Comparison of ENCODE assay signal across 7 mouse cellular contexts in the genomic region with DNA sequence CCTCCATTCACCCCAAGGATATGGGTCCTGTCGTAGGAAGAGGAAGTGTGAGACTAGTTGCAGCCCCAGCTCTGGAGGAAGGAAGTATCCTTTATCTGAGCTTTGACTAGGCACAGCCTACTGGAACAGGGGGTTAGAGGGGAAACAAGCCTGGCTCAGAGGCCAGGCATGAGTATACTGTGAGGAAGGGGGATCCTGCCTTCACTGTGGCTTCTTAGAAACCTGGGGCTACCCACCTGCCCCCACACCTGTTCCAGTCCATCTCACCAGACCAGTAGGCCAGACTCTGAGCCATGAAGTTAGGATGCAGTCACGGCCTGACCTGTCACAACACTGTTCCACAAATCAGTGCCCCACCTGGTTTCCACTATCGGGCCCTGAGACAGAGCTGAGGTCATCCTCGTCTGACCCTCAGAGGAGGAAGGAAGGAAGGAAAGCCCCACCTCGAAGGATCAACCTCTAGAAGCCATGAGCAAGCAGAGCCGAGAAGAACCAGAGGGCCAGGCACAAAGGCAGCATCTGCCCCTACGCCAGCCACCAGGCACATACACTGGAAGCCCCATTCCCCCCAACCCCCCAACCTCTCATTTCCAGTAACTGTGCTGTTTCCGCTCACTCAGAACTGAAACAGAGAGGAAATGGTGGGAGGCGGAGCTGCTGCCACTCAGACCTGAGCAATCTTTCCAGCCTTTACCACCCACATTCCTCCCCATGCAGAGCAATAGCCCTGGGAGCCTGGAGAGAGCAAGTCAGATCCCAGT. TPM values are rescaled to one million over a fixed set of nuclear protein-coding genes. Genes with fewer than 3 reads are reported as not detected.
DNase-seq lines count a peak whose midpoint lies in the region; ATAC-seq lines count a peak whose summit lies in the region.

No protein-coding gene starts in this region.

- no peaks in the 10 kb centered on the region for H3K36me3 ChIP-seq in midbrain, embryonic 15.5 days (replicated peaks)

- H3K4me3 ChIP-seq in midbrain, embryonic 15.5 days: no peak overlapping the region

- no peaks in the 10 kb centered on the region for H3K9me3 ChIP-seq in midbrain, embryonic 15.5 days

- H3K27ac ChIP-seq in midbrain, embryonic 15.5 days: peak overlapping the region; percentile 46

- no peak overlapping the region for H3K9ac ChIP-seq in midbrain, embryonic 15.5 days

- 0 out of 2 replicates have a peak overlapping the region, but pooled peaks have one; percentile 19 for H3K4me2 ChIP-seq in midbrain, embryonic 15.5 days

- H3K4me1 ChIP-seq in midbrain, embryonic 15.5 days: peaks cover 86% of the 10 kb centered on the region

- ATAC-seq in CD4-positive, CD25-positive, alpha-beta regulatory T cell, adult 4 months: peak; percentile 75
- ATAC-seq in granulocyte monocyte progenitor cell, adult 5-6 weeks (replicated peaks; ENCODE audit: poor library complexity, severe bottlenecking): peak; percentile 87
- ATAC-seq in midbrain, embryonic 15.5 days (replicated peaks): no peak

- 36% methylated on average over 9 of the region's 9 CpGs for WGBS in midbrain, embryonic 15.5 days

- no peaks in the 10 kb centered on the region for H3K27me3 ChIP-seq in midbrain, embryonic 15.5 days (replicated peaks)

- peak; percentile 64 for DNase-seq in R1 (ENCODE audit: low read depth, low spot score)
- DNase-seq in kidney, postnatal 36 days: peak; percentile 57 to 73
- no peak for DNase-seq in left cerebral cortex, adult 8-10 months (ENCODE audit: low spot score in 2 of 2)
- DNase-seq in spleen, postnatal 4 days (ENCODE audit: low spot score in 2 of 2): no peak

RNA-seq across cellular contexts. Expression of gene Notch1, which starts 23.3 kb away (rescaled TPM):
- 10 to 100 TPM; 21.9 to 33.0 TPM for polyA plus RNA-seq in CD4-positive, CD25-positive, alpha-beta regulatory T cell, adult 4 months (2017; shearing (Covaris generic))
- total RNA-seq in granulocyte monocyte progenitor cell, adult 5-6 weeks (2014; fragmentation: Nextera tagmentation): 19.2 and 22.6 TPM in 2 replicates
- 8.1 and 8.5 TPM in 2 replicates for total RNA-seq in granulocyte monocyte progenitor cell, adult 5-6 weeks (2017)
- polyA plus RNA-seq in midbrain, embryonic 15.5 days (2015; fragmentation: Nextera tagmentation; extraction: Ambion mirVana): 15.6 and 17.6 TPM in 2 replicates
- total RNA-seq in left cerebral cortex, adult 8-10 months (2022): 10 to 100 TPM; 23.3 to 28.8 (median 26.6) TPM

RNA-seq across cellular contexts. Expression of gene Sec16a, which starts 48.2 kb away (rescaled TPM):
- 10 to 100 TPM; 24.8 to 31.7 TPM for polyA plus RNA-seq in CD4-positive, CD25-positive, alpha-beta regulatory T cell, adult 4 months (2017; shearing (Covaris generic))
- total RNA-seq in granulocyte monocyte progenitor cell, adult 5-6 weeks (2014; fragmentation: Nextera tagmentation): 42.3 and 47.0 TPM in 2 replicates
- 29.8 and 32.5 TPM in 2 replicates for total RNA-seq in granulocyte monocyte progenitor cell, adult 5-6 weeks (2017)
- 21.3 and 21.5 TPM in 2 replicates for polyA plus RNA-seq in midbrain, embryonic 15.5 days (2015; fragmentation: Nextera tagmentation; extraction: Ambion mirVana)
- total RNA-seq in left cerebral cortex, adult 8-10 months (2022): 10 to 100 TPM; 41.2 to 50.9 (median 43.0) TPM

Comparison
In these comparisons a context has a peak if more than half of its experiments do, and no peak if none do; other contexts are left out.
1. DNase-seq: peak in R1 (single experiment) and kidney, postnatal 36 days (2 of 2); none in left cerebral cortex, adult 8-10 months (0 of 2) and spleen, postnatal 4 days (0 of 2).